Mouse (Mus musculus) E14TG2a.4 (cell line): ENCODE data around the gene Evc2.

Experiments
- H3K27me3 ChIP-seq: 2 replicates; pipeline ENCODE4 v1.6.1; 2014; ENCODE audit warnings: low read length, control low read depth; ENCODE audit not compliant: insufficient read depth
- H3K36me3 ChIP-seq: 2 replicates; pipeline ENCODE4 v1.6.1; 2014; ENCODE audit warnings: low read length, control low read depth; ENCODE audit not compliant: insufficient read depth
- H3K4me1 ChIP-seq: replicated peaks from 2 replicates; pipeline ENCODE4 v1.6.1; 2014; ENCODE audit warnings: low read depth, low read length, control low read depth
- H3K4me3 ChIP-seq: replicated peaks from 2 replicates; pipeline ENCODE4 v1.5.1; 2014; ENCODE audit warnings: mild to moderate bottlenecking, low read length
- H3K9me3 ChIP-seq: 2 replicates; pipeline ENCODE4 v1.6.1; 2014; ENCODE audit warnings: low read length, control low read depth
- CTCF ChIP-seq: conservative IDR thresholded peaks from 2 replicates; pipeline ENCODE4 v1.5.1; 2014; ENCODE audit warnings: low read length
- NANOG ChIP-seq: IDR thresholded peaks from 2 replicates; pipeline ENCODE4 v1.6.1; 2014; ENCODE audit warnings: borderline replicate concordance, low read length, mixed read lengths
- POU5F1 ChIP-seq: IDR thresholded peaks from 2 replicates; pipeline ENCODE4 v1.6.1; 2014; ENCODE audit warnings: low read length, borderline replicate concordance

Evc2 gene

DNA sequence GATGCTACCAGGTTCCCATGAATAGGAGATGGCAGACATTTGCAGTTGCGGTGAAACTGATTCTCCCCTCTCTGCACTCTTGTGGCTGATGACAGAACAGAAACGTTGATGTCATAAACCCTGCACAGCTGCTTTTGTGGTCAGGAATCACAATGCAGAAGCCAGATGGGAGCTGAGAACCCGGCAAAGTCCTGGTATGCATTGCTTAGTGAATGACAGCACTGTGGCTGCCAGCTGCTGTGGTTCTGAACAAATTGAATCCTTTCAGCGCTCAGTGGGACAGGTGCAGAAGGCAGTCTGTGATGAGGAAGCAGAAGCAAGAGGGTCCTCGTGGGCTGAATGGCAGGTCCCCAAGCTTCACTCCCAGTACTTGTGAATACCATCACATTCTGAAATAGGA lies 130.7 kb downstream of the Evc2 start:
- TF ChIP-seq NANOG = no peak
- no peak for TF ChIP-seq POU5F1
- no peak for TF ChIP-seq CTCF
- Histone ChIP-seq H3K4me3 (no peak overlapping the region), H3K9me3 (no peaks in the 10 kb centered on the region), H3K27me3 (peaks cover 4% of the 10 kb centered on the region; the same call in 1 of the 2 replicates), H3K36me3 (no peaks in the 10 kb centered on the region), H3K4me1 (peaks cover 10% of the 10 kb centered on the region)

DNA sequence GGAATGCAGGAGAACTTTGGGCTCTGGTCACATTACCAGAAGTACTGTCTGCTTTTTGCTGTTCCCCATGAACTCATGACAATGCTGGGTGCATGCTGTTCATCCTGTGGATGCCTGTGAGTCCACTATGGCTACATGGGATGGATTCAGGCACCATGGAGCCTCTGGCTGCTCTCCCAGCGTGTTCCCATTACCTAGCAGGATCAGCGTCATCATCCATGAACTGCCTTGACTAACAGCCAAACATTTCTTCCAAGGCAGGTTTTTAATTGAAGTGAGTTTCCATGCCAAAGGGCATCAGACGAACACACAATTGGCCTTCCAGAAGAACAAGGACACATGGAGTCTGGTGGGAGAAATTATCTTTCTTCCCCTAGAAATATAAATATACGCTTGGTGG lies 133.3 kb downstream of the Evc2 start:
- Histone ChIP-seq H3K36me3 (no peaks in the 10 kb centered on the region), H3K27me3 (peaks cover 4% of the 10 kb centered on the region; the same call in 1 of the 2 replicates), H3K9me3 (peaks cover 21% of the 10 kb centered on the region), H3K4me1 (peaks cover 10% of the 10 kb centered on the region), H3K4me3 (no peak overlapping the region)
- TF ChIP-seq NANOG (no peak), POU5F1 (no peak)

GRCm38 (mm10) chr5:37472025-37472608 lies 133.8 kb downstream of the Evc2 start:
- peaks cover 10% of the 10 kb centered on the region for H3K4me1 ChIP-seq
- H3K9me3 ChIP-seq = peaks cover 27% of the 10 kb centered on the region
- no peaks in the 10 kb centered on the region for H3K36me3 ChIP-seq
- TF ChIP-seq CTCF = no peak
- no peak for TF ChIP-seq POU5F1
- no peak for TF ChIP-seq NANOG
- H3K4me3 ChIP-seq = no peak overlapping the region
- peaks cover 4% of the 10 kb centered on the region; the same call in 1 of the 2 replicates for H3K27me3 ChIP-seq
